Mouse (Mus musculus) myocyte (in vitro differentiated cells): ENCODE results near the gene Ipo4.

Source experiments
- CEBPB ChIP-seq: IDR thresholded peaks from 2 replicates; pipeline ENCODE4 v1.6.1; 2011; ENCODE audit warnings: mild to moderate bottlenecking, moderate library complexity; ENCODE audit not compliant: poor library complexity, insufficient read depth, severe bottlenecking
- E2F4 ChIP-seq: IDR thresholded peaks from one replicate; pipeline ENCODE4 v1.6.1; 2011; ENCODE audit warnings: mild to moderate bottlenecking, control low read depth, moderate library complexity; ENCODE audit not compliant: insufficient read depth
- MAX ChIP-seq: IDR thresholded peaks from one replicate; pipeline ENCODE4 v1.6.1; 2011; ENCODE audit warnings: low read depth, mild to moderate bottlenecking, control low read depth
- MYOD1 ChIP-seq, 3 experiments: IDR thresholded peaks; one replicate each; pipeline ENCODE4 v1.6.1; 2011; ENCODE audit warnings: control low read depth in 2 of 3, low read depth in 2 of 3, mild to moderate bottlenecking in 2 of 3, moderate library complexity in 1 of 3; ENCODE audit not compliant: insufficient read length in 2 of 3, control insufficient read depth in 1 of 3
- MYOG ChIP-seq, 3 experiments: IDR thresholded peaks; one replicate each; pipeline ENCODE4 v1.6.1; 2011; ENCODE audit warnings: control low read depth in 2 of 3, low read depth in 2 of 3, mild to moderate bottlenecking in 2 of 3; ENCODE audit not compliant: insufficient read length in 2 of 3, control insufficient read depth in 1 of 3, insufficient read depth in 1 of 3
- POLR2A ChIP-seq: IDR thresholded peaks from one replicate; pipeline ENCODE4 v1.6.1; 2011; ENCODE audit warnings: low read depth, mild to moderate bottlenecking, control low read depth, moderate library complexity; ENCODE audit not compliant: insufficient read length
- POLR2AphosphoS2 ChIP-seq: IDR thresholded peaks from one replicate; pipeline ENCODE4 v1.6.1; 2011; ENCODE audit warnings: low read depth, control low read depth; ENCODE audit not compliant: insufficient read length
- REST ChIP-seq: IDR thresholded peaks from one replicate; pipeline ENCODE4 v1.6.1; 2011; ENCODE audit warnings: mild to moderate bottlenecking, control low read depth, moderate library complexity; ENCODE audit not compliant: insufficient read depth, insufficient read length
- TCF12 ChIP-seq: IDR thresholded peaks from one replicate; pipeline ENCODE4 v1.6.1; 2011; ENCODE audit warnings: mild to moderate bottlenecking, control low read depth; ENCODE audit not compliant: poor library complexity, insufficient read depth, severe bottlenecking
- TCF3 ChIP-seq: IDR thresholded peaks from one replicate; pipeline ENCODE4 v1.6.1; 2011; ENCODE audit warnings: low read depth, control low read depth; ENCODE audit not compliant: insufficient read length
- USF1 ChIP-seq: IDR thresholded peaks from one replicate; pipeline ENCODE4 v1.6.1; 2011; ENCODE audit warnings: low read depth, mild to moderate bottlenecking, control low read depth, moderate library complexity

DNA sequence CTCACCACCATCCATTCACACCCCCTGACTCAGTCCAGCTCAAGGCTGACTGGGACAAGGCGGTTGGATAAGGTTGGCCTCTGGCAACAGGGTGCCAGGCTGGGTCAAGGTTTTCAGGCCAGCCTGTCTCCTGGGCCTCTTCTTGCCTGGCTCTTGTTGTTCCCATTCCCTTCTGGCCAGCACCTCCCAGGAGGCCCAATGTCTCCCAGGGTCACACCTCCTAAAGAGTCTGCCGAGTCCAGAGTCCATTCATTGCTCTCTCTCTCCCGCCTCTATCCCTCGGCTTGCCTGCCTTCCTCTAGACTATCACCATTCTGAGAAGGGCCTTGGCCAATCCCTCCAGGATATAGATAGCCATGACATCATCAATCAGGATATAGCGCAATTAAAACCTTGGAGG, 22.3 kb upstream of the Ipo4 start:
- TF ChIP-seq MYOG (IDR thresholded peaks at IDR 0.05; ENCODE audit: control insufficient read depth in 1 of 3, insufficient read depth in 1 of 3, insufficient read length in 2 of 3, low read depth in 2 of 3) (no peak), POLR2A (no peak), E2F4 (no peak), POLR2AphosphoS2 (no peak), MYOD1 (IDR thresholded peaks at IDR 0.05; ENCODE audit: control insufficient read depth in 1 of 3, insufficient read length in 2 of 3, low read depth in 2 of 3) (no peak), CEBPB (no peak), USF1 (no peak), TCF12 (no peak), MAX (no peak), TCF3 (no peak), REST (no peak)
